Mouse (Mus musculus): ENCODE measurements around the gene Opa1. TPM values are rescaled to one million over a fixed set of nuclear protein-coding genes. Genes with fewer than 3 reads are reported as not detected.

Gene Opa1
- 51.4 and 53.0 TPM in 2 replicates for polyA plus RNA-seq (2016; fragmentation: Nextera tagmentation; extraction: Ambion mirVana)

GRCm38 (mm10) chr16:29579167-29579786 is at the start of gene Opa1:
Gene Opa1, plus strand, starts transcription at chr16:29579334.
- Histone ChIP-seq H3K4me3 (peak within 1 kb of the TSS; percentile 84), H3K4me1 (replicated peaks) (peaks cover 5% of the 10 kb centered on the region), H3K27me3 (replicated peaks) (no peaks in the 10 kb centered on the region), H3K27ac (ENCODE audit: poor library complexity, severe bottlenecking) (peak within 1 kb of the TSS; percentile 49; the same call in 1 of the 2 replicates), H3K9ac (peak within 1 kb of the TSS; percentile 92), H3K4me2 (peak within 1 kb of the TSS; percentile 77), H3K36me3 (no peaks in the 10 kb centered on the region), H3K9me3 (replicated peaks) (no peaks in the 10 kb centered on the region)
- ATAC-seq (ENCODE audit: insufficient number of reproducible peaks, low FRiP score) = peak; percentile 98
- WGBS = under 1% methylated on average over 39 of the region's 39 CpGs

GRCm38 (mm10) chr16:29533641-29534040 is 45.5 kb upstream of the Opa1 start:
- Histone ChIP-seq H3K4me3 (no peak overlapping the region), H3K9me3 (replicated peaks) (no peaks in the 10 kb centered on the region), H3K27ac (ENCODE audit: poor library complexity, severe bottlenecking) (no peak overlapping the region), H3K27me3 (replicated peaks) (no peaks in the 10 kb centered on the region), H3K4me1 (replicated peaks) (no peaks in the 10 kb centered on the region), H3K36me3 (no peaks in the 10 kb centered on the region), H3K4me2 (no peak overlapping the region), H3K9ac (no peak overlapping the region)
- 62% methylated on average over 6 of the region's 6 CpGs for WGBS
- no peak for ATAC-seq (ENCODE audit: insufficient number of reproducible peaks, low FRiP score)

- H3K4me3 ChIP-seq = no peak overlapping the region
- no peaks in the 10 kb centered on the region for H3K4me1 ChIP-seq (replicated peaks)
- H3K4me2 ChIP-seq = no peak overlapping the region
- no peaks in the 10 kb centered on the region for H3K36me3 ChIP-seq
- no peaks in the 10 kb centered on the region for H3K27me3 ChIP-seq (replicated peaks)
- no peak overlapping the region for H3K27ac ChIP-seq (ENCODE audit: poor library complexity, severe bottlenecking)
- no peaks in the 10 kb centered on the region for H3K9me3 ChIP-seq (replicated peaks)
- 80% methylated on average over 4 of the region's 4 CpGs for WGBS
- no peak for ATAC-seq (ENCODE audit: insufficient number of reproducible peaks, low FRiP score)
- H3K9ac ChIP-seq = no peak overlapping the region
These were observed 43.3 kb upstream of the Opa1 start for GRCm38 (mm10) chr16:29535866-29536265.

GRCm38 (mm10) chr16:29536411-29537204 is 42.5 kb upstream of the Opa1 start:
- H3K4me2 ChIP-seq = no peak overlapping the region
- H3K4me3 ChIP-seq = no peak overlapping the region
- no peaks in the 10 kb centered on the region for H3K27me3 ChIP-seq (replicated peaks)
- H3K27ac ChIP-seq (ENCODE audit: poor library complexity, severe bottlenecking) = no peak overlapping the region
- WGBS = 70% methylated on average over 15 of the region's 15 CpGs
- no peaks in the 10 kb centered on the region for H3K36me3 ChIP-seq
- no peak for ATAC-seq (ENCODE audit: insufficient number of reproducible peaks, low FRiP score)
- H3K4me1 ChIP-seq (replicated peaks) = no peaks in the 10 kb centered on the region
- no peaks in the 10 kb centered on the region for H3K9me3 ChIP-seq (replicated peaks)
- no peak overlapping the region for H3K9ac ChIP-seq

GRCm38 (mm10) chr16:29539906-29540305 is 39.2 kb upstream of the Opa1 start:
- H3K4me3 ChIP-seq = no peak overlapping the region
- no peaks in the 10 kb centered on the region for H3K27me3 ChIP-seq (replicated peaks)
- H3K27ac ChIP-seq (ENCODE audit: poor library complexity, severe bottlenecking) = no peak overlapping the region
- no peak overlapping the region for H3K9ac ChIP-seq
- H3K36me3 ChIP-seq = no peaks in the 10 kb centered on the region
- no peak overlapping the region for H3K4me2 ChIP-seq
- no peak for ATAC-seq (ENCODE audit: insufficient number of reproducible peaks, low FRiP score)
- H3K9me3 ChIP-seq (replicated peaks) = no peaks in the 10 kb centered on the region
- no peaks in the 10 kb centered on the region for H3K4me1 ChIP-seq (replicated peaks)

GRCm38 (mm10) chr16:29541261-29541683 is 37.9 kb upstream of the Opa1 start:
- Histone ChIP-seq H3K4me2 (peak overlapping the region; percentile 43), H3K9ac (no peak overlapping the region), H3K4me1 (replicated peaks) (no peaks in the 10 kb centered on the region), H3K27ac (ENCODE audit: poor library complexity, severe bottlenecking) (no peak overlapping the region), H3K36me3 (no peaks in the 10 kb centered on the region), H3K4me3 (no peak overlapping the region), H3K27me3 (replicated peaks) (no peaks in the 10 kb centered on the region), H3K9me3 (replicated peaks) (no peaks in the 10 kb centered on the region)
- ATAC-seq (ENCODE audit: insufficient number of reproducible peaks, low FRiP score) = no peak
- 62% methylated on average over 11 of the region's 11 CpGs for WGBS

GRCm38 (mm10) chr16:29544829-29545228 is 34.3 kb upstream of the Opa1 start, which contains the start of gene Atp13a4:
Gene Atp13a4, minus strand, starts transcription at chr16:29544864.
- ATAC-seq (ENCODE audit: insufficient number of reproducible peaks, low FRiP score) = no peak
- no peak within 1 kb of the TSS for H3K4me2 ChIP-seq
- WGBS = 77% methylated on average over 11 of the region's 11 CpGs

GRCm38 (mm10) chr16:29559667-29560066 is 19.5 kb upstream of the Opa1 start:
- WGBS = 75% methylated on average over 5 of the region's 5 CpGs
- Histone ChIP-seq H3K4me2 (no peak overlapping the region), H3K9ac (no peak overlapping the region), H3K4me1 (replicated peaks) (peaks cover 3% of the 10 kb centered on the region), H3K27me3 (replicated peaks) (no peaks in the 10 kb centered on the region; the same call in 1 of the 2 replicates), H3K27ac (ENCODE audit: poor library complexity, severe bottlenecking) (no peak overlapping the region), H3K9me3 (replicated peaks) (no peaks in the 10 kb centered on the region), H3K36me3 (no peaks in the 10 kb centered on the region), H3K4me3 (no peak overlapping the region)
- ATAC-seq (ENCODE audit: insufficient number of reproducible peaks, low FRiP score) = no peak

More at GRCm38 (mm10) chr16:29544829-29545228, 34.3 kb upstream of the Opa1 start, which contains the start of gene Atp13a4:
- H3K9me3 ChIP-seq (replicated peaks) = no peaks in the 10 kb centered on the region
- H3K4me3 ChIP-seq = no peak within 1 kb of the TSS
- H3K9ac ChIP-seq = no peak within 1 kb of the TSS
- H3K27ac ChIP-seq (ENCODE audit: poor library complexity, severe bottlenecking) = no peak within 1 kb of the TSS
- no peaks in the 10 kb centered on the region for H3K36me3 ChIP-seq
- no peaks in the 10 kb centered on the region for H3K4me1 ChIP-seq (replicated peaks)
- no peaks in the 10 kb centered on the region for H3K27me3 ChIP-seq (replicated peaks)

- ATAC-seq (ENCODE audit: insufficient number of reproducible peaks, low FRiP score) = no peak
- WGBS = 18% methylated on average over 10 of the region's 10 CpGs
- peak overlapping the region; percentile 26; the same call in 1 of the 2 replicates for H3K4me3 ChIP-seq
These were observed 18.7 kb upstream of the Opa1 start for GRCm38 (mm10) chr16:29560454-29560853.

GRCm38 (mm10) chr16:29560869-29561268 is 18.3 kb upstream of the Opa1 start:
- no peak for ATAC-seq (ENCODE audit: insufficient number of reproducible peaks, low FRiP score)
- 3% methylated on average over 7 of the region's 7 CpGs for WGBS
- Histone ChIP-seq H3K9ac (no peak overlapping the region), H3K4me3 (peak overlapping the region; percentile 26; the same call in 1 of the 2 replicates), H3K27ac (ENCODE audit: poor library complexity, severe bottlenecking) (no peak overlapping the region), H3K4me1 (replicated peaks) (peaks cover 3% of the 10 kb centered on the region), H3K4me2 (peak overlapping the region; percentile 68), H3K27me3 (replicated peaks) (no peaks in the 10 kb centered on the region; the same call in 1 of the 2 replicates), H3K9me3 (replicated peaks) (no peaks in the 10 kb centered on the region), H3K36me3 (no peaks in the 10 kb centered on the region)

More at GRCm38 (mm10) chr16:29560454-29560853, 18.7 kb upstream of the Opa1 start:
- Histone ChIP-seq H3K9me3 (replicated peaks) (no peaks in the 10 kb centered on the region), H3K27me3 (replicated peaks) (no peaks in the 10 kb centered on the region; the same call in 1 of the 2 replicates), H3K27ac (ENCODE audit: poor library complexity, severe bottlenecking) (no peak overlapping the region), H3K4me1 (replicated peaks) (peaks cover 3% of the 10 kb centered on the region), H3K4me2 (peak overlapping the region; percentile 68), H3K9ac (no peak overlapping the region), H3K36me3 (no peaks in the 10 kb centered on the region)

- Histone ChIP-seq H3K4me3 (no peak overlapping the region), H3K27me3 (replicated peaks) (no peaks in the 10 kb centered on the region), H3K4me1 (replicated peaks) (no peaks in the 10 kb centered on the region), H3K27ac (ENCODE audit: poor library complexity, severe bottlenecking) (no peak overlapping the region), H3K9me3 (replicated peaks) (no peaks in the 10 kb centered on the region), H3K9ac (no peak overlapping the region), H3K36me3 (no peaks in the 10 kb centered on the region), H3K4me2 (no peak overlapping the region)
- no peak for ATAC-seq (ENCODE audit: insufficient number of reproducible peaks, low FRiP score)
- WGBS = 57% methylated on average over 4 of the region's 4 CpGs
These were observed 5.1 kb upstream of the Opa1 start for GRCm38 (mm10) chr16:29574013-29574412.

Measured in heart, embryonic 12.5 days (tissue).